Mouse (Mus musculus): ENCODE results near the gene Ccdc24.

Ccdc24 gene

DNA sequence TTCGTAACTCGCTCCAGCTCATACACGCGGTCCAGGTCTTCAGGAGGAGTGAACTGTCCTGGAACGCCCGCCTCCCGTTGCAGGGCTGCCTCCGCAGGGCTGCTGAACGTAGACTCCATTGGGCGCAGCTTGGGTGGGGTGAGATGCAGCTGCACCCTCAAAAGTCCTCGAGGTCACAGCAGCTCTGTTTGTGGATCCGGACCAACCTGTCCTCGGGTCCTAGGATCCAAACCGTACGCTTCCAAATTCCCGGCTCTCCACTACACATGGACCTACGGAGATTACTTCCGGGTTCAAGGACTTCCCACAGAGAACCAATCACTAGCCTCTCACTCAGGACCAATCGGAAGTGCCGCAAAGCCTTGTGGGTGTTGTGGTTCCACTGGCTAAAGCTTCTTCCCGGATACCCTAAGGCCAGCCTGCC, 19.4 kb upstream of the Ccdc24 start, which contains the start of gene Dph2:
Gene Dph2, minus strand, starts transcription at position 295 of the 424 bp plus-strand sequence.
- DNase-seq (ENCODE audit: low spot score in 2 of 2): peak; percentile 56 to 73

DNA sequence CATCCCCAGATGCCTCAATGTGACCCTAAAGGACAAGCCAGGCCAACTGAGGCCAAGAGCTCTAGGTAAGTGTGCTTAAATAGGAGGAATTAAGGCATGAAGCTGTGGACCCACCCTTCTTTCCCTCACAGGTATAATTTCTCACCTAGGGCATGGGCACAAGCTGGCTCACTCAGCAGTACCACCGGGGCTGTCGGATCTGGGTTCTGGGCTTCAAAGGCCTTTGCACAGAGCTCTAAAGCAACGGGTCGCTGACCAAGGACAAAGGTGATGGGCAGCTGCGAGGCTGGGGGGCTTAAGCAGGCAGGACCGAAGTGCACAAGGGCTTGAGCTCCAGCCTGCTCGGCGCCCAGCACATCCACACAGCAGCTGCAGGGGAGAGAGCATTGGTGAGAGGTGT, 18.4 kb upstream of the Ccdc24 start:
- no peak for DNase-seq (ENCODE audit: low spot score in 2 of 2)

DNA sequence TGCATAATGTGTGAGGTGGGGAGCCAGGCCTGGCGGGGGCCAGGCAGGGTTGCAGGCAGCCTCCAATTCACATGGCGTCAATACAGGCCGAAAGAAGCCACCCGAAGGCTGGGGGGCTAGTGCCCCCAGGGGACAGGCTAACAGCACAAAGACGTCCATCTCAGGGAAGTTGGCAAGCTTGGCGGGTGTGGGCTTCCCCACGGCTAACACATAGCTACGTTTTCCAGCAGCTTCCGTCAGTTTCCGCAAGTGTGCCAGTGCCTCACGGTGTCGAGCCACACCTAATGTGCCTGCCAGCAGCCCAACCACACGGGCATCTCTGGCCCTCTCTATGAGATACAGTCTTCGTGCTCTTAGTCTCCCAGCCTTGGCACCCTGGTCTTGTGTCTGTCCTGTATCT, 17.7 kb upstream of the Ccdc24 start:
- no peak for DNase-seq (ENCODE audit: low spot score in 2 of 2)

DNA sequence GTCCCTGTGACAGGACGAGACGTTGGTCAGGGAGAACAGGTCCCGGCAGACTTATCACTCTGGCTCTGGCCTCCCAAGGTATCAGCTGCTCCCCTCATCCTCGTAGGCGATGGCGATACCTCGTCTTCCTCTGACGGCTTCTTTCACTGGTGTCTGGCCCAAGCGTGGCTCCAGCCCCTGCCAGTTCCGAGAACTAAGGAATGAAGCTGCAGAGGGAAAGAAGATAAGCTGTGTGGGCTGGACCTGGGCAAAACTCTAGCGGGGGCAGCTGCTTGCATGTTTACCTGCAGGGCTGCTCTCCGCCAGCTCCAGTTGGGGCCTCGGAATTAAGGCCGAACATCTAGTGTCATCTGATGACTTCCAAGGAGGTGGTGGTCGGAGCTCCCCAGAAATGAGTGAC, 17.1 kb upstream of the Ccdc24 start:
- no peak for DNase-seq (ENCODE audit: low spot score in 2 of 2)

DNA sequence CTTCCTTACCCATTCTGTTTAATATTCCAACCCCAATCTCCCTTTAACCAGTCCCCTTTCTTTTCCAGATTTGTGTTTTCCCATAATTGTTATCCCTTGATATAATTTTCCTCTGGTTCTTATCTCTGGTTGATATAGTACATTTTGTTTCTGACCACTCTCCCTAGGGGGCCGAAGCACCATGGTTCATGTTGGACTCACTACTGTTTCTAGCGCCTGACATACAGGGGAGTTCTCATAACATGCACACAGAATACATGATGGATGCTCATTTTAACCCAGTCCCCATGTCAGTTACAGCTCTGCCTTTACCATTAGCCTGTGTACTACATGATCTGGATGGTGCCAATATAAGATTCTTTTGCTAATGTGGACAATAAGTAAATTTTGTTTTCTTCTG, 15.6 kb upstream of the Ccdc24 start:
- DNase-seq (ENCODE audit: low spot score in 2 of 2): no peak

DNA sequence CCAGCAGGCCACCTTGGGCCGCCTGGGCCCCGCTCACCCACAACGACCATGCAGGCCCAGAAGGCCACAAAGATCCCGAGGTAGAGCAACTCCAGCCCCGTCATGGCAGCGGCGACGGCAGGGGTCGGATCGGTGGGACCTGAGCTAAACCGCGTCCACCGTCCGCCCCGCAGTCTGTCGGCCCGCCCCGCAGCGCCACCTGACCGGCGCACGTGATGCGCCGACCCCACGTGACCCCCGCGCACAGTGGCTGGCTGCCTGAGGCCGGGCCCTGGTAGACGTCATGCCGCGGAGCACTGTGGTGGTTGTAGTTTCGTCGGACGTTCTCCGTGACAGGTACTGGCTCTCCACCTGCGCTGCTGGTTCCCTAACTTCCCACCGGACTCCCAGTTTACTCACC, 14.8 kb upstream of the Ccdc24 start, which contains the start of gene Atp6v0b:
Gene Atp6v0b, minus strand, starts transcription at position 201 of the 400 bp plus-strand sequence.
- DNase-seq (ENCODE audit: low spot score in 2 of 2): peak; percentile 87 to 91

DNA sequence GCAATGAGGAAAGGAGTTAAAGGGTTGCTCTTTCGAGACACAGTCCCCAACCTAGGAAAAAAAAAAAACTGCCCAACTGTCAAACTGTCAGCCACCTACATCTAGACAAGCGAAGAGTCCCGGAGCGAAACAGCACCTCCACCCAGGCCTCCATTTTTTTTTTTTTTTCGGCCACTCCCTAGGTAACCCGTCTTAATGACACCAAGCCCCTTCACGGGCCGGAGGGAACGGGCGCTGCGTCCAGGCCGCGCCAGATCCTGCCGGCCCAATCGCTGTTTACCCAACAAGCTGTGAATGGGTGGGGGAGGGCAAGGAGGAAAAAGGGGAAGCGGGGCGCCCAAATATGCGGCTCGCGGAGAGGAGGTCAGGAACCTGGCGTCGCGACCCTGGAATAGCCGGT, 14.3 kb upstream of the Ccdc24 start:
- no peak for DNase-seq (ENCODE audit: low spot score in 2 of 2)

DNA sequence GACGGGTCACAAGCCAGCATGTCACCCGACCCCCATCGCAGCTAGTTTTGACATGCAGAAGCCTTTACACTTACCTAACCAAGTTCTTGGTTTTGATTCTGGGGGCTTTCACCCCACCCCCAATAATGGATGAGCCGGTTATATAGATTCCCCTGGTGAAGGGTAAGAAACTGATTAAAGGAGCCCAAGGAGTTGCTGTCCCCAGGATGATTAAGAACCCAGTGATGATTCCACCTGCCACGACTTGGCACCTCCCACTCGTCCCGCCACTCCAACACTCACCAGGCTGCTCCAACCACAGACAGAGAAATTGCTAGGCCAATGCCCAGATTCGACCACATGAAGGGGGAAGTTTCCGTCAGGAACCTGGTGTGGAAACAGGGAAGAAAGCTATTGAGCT, 13.6 kb upstream of the Ccdc24 start:
- DNase-seq (ENCODE audit: low spot score in 2 of 2): no peak

DNA sequence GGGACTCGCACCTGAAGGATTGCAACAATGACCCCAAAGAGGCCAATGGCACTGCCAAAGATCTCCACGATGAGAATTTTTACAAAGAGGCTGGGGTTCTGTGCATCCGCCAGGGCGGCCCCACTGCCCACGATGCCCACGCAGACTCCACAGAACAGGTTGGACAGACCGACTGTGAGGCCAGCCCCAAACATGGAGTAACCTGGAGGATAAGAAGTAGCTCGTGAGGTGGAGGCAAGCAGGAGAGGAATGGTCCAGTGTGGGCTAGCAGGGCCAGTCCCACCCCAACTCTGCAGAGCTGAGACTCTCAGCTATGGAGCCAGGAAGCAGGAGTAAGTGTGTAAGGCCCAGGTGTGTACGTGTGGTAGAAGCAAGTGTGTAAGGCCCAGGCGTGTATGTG, 12.7 kb upstream of the Ccdc24 start:
- DNase-seq (ENCODE audit: low spot score in 2 of 2): no peak

DNA sequence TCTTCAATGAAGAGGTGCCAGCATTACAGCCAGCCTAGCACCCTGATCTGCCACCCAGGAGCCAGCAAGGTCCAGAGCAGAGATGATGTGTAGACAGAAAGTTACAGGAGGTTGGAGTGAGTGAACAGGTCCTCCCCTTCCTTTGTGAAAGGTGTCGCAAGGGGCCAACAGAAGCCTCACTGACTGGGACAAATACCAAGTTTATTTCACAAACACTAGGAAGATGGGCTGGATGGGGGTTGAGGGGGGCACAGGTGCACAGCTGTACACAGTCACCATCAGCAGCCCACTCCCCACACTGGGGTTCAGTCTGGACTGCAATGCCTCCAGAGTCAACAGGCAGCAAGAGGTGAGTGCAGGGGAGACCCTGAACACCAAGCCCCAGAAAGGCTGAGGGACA, 11.8 kb upstream of the Ccdc24 start:
- DNase-seq (ENCODE audit: low spot score in 2 of 2): no peak

DNA sequence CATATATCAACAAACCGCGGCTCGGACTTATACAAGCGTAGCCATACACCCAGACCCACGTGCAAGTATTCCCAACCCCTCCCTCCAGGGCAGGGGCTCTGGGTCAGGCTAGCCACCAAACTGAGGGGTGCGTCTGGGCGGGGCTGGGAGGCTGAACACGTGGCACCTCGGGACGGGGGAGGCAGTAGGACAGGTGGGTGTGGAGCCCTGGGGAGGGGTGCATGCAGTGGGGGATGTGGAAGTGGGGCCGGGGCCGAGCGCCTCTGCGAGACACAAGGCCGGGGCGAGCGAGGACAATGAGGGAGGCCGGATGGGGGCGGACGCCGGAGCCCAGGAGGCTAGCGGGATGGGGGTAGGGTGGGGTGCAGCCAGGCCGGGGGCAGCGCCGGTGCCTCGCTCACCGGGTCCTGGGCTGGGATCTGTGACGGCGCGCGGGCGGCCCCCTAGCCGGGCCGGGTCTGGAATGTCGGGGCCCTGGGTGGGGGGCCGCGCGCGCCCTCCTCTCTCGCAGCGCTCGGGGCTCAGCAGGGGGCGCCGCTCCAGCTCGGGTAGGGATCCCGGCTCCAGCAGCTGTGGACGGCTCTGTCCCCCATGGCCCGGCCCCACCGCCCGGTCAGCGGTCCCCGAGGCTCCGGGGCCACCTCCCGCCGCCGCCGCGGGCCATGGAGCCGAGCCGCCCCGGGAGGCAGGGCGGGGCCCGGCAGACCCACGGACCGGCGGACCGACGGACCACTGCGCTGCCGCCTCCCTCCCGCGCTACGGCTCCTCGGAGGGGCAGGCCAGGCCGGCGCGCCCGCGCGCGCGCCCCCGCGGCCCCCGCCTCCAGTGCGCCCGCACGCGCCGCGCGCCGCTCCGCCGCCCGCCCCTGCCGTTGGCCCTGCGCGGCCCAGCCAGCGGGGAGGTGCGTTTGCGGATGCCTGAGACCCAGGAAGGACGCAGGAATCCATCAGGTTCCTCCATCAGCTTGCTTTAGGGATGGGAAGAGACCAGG, 10.6 kb upstream of the Ccdc24 start, which contains the start of gene B4galt2:
Gene B4galt2, minus strand, starts transcription at position 787 of the 991 bp plus-strand sequence.
- peak; percentile 27 to 31 for DNase-seq (ENCODE audit: low spot score in 2 of 2)

DNA sequence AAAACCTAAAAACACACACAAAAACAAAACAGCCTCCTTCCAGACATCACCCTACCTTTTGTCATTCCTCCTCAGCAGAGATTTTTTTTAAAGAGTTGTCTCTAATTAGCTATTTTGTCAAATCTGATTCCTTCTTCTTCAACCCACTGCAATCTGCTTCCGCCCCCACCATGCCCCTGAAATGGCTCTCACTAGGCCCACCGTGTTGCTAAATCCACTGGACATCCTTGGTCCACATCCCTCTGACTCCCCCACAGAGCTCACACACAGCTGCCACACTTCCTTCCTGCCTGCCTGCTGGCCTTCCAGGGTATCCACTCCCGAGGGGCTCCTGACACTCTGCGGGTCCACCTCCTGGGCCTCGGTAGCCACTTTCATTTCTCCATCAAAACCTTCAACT, 6.3 kb upstream of the Ccdc24 start:
- DNase-seq (ENCODE audit: low spot score in 2 of 2): no peak

DNA sequence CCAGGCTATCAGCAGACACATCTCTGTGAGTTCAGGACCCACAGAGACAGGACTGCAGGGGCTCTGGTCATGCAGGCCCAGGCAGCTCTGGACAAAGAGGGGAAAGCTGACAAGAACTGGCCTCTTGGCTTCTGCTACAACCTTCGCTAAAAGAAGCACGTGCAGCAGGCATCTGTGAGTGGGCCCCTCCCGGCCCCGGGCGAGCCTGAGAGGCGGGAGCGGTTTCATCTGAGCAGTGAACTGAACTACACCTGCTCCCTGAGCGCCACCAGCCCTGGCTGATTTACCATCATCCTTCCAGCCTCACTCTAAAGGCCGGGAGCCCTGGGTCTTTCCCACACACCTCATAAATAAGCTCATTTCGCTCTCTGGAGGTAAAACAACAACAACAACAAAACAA, 5.9 kb upstream of the Ccdc24 start:
- DNase-seq (ENCODE audit: low spot score in 2 of 2): peak; percentile 62 to 66

DNA sequence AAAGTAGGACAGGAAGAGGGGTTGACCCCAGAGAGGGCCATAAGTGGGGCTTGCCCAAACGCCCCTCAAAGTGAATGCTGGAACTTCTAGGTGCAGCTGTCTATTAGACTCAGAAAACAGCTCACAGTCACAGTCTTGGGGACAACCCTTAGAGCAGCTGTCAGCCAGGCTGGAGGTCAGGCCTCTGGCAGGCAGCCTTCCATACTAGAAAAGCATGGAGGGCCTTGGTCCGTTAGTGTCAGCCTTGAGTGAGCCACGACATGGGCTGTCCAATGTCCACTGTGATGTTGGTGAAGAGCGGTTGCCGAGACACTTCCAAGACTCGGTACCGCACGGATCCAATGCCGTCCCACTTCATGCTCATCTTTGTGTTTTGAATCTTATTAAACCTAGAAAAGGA, 1.3 kb upstream of the Ccdc24 start:
- no peak for DNase-seq (ENCODE audit: low spot score in 2 of 2)

DNA sequence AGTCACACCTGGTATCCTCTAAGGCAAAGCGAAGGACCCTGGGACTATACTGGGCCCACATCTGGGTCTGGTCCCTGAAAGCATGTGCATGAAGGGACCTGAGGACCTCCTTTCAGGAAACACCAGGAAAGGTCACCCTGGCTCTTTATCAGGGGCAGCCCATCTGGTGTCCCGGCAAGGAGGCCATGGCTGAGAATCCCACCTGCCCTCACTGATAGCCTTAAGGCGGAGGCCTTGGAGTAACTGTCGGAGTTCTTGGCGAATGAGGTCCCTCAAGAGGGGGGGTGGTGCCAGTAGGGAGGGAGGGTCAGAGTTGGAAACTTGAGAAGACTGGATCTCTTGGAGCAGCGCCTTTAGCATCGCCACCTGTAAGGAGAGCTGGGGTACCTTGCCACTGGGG, 570 bp downstream of the Ccdc24 start:
- DNase-seq (ENCODE audit: low spot score in 2 of 2): no peak

DNA sequence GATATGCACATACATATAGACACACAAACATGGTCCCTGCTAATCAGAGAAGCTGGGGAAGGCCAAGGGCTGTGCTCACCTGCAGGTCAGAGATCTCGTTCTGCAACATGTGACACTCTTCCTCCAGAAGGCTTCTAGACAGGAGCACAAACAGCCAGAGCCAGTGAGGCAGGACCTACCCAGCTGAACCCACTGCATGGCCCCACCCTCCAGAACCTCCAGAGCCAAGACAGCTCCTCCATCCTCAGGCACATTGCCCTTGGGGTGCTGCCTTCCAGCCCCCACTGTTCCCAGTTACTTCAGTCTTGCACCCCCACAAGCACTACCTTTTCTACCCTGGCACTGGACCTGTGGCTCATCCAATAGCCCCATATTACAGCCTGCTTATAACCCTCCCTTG, 1.9 kb downstream of the Ccdc24 start:
- no peak for DNase-seq (ENCODE audit: low spot score in 2 of 2)

DNA sequence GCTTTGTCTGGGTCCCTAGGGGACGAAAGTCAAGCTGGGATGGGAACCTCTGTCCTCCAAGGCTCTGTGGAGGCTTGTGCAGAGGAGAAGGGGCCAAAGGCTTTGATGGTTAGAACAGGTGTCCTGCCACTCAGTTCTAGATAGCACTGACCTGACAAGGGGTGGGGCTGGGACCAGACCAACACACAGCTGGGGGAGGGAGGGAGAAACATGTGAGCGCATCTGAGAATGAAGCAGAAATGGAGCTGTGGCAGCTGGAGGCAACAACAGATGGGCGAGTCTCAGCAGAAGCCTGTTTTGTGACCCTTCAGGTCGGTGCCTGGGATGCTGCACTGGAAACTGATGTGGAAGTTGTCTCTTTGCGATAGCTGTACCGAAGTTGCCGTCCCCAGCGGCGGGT, 3.0 kb downstream of the Ccdc24 start:
- DNase-seq (ENCODE audit: low spot score in 2 of 2): no peak

DNA sequence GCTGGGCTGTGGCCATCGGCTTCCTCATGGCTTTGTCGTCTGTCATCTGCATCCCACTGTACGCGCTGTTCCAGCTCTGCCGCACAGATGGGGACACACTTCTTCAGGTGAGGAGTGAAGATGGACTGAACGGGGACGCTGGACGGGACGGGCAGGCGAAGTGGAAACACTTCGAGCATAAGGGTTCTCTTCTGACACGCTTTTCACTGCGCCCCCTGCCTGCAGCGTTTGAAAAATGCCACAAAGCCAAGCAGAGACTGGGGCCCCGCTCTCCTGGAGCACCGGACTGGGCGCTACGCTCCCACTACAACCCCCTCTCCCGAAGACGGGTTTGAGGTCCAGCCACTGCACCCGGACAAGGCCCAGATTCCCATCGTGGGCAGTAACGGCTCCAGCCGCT, 4.5 kb downstream of the Ccdc24 start:
- peak; percentile 24 to 63 for DNase-seq (ENCODE audit: low spot score in 2 of 2)

DNA sequence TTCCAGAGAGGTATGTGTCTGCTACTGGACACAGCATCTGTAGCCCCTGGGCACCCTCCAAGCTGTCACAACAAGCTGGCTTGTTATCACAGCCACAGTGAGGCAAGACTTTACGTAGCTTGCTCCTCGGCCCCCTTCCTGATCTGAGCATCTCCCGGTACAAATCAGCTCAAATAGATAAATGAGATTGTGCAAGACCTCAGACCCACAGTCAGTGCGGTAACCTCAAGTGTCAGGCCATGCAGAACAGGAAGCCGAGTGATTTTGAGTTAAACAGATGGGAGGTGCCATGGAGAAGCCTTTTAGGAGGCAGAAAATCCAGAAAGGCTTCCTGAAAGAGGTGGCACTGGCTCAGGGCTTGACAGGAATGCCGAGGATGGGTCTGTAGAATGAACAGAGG, 5.4 kb downstream of the Ccdc24 start:
- DNase-seq (ENCODE audit: low spot score in 2 of 2): no peak

DNA sequence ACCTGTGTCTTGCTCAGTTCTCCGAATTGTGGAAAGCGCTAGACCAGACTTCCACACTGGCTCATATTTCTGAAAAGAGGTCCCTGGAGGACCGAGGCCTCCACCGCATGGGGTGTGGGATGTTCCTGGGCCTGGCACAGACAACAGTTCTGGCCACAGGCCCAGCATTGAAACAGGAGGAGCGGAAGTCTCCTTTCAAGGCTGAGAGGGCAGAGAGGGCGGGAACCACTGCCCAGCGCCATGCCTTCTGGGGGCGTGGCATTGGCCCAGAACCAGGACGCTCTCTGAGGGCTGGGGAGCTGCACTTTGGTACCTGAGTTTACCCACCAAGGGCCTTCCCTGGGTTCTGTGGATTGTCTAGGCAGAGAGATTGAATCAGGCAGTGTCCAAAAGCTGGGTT, 6.3 kb downstream of the Ccdc24 start:
- no peak for DNase-seq (ENCODE audit: low spot score in 2 of 2)

DNA sequence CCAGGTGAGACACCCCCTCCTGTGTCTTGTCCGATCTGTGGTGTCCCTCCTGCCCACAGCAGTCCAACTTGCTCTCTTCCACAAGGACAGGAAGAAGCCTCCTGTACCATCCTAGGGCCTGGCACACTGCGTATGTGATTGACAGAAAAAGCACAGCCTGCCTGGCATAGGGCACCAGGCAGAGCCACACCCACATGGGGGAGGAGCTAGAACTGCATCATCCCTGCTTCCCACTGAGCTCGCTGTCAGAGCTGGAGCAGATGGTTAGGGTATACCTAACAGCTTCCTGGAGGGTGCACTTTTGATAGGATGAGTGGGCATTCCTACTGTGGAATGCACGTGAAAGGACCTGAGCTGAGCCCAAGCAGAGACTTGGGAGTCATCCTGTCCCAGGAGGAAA, 9.5 kb downstream of the Ccdc24 start:
- DNase-seq (ENCODE audit: low spot score in 2 of 2): no peak

DNA sequence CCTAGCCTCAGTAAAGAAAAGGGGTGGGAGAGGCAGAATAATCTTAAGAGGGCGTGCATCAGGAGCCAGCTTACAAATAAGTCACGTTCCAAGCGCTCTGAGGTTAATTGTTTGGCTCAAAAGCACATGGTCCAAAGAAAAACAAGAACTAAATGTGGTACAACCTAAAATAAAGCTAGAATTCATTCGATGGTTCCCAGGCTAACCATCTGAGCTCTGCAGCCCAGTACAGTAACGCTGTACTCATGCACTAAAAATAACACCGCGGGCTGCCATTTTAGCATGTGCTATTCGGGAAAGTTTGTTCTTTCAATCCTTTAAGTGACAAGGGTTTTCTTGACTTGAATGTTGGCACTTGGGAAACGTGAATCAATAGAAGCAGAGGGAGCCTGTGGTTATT, 11.8 kb downstream of the Ccdc24 start:
- DNase-seq (ENCODE audit: low spot score in 2 of 2): no peak

DNA sequence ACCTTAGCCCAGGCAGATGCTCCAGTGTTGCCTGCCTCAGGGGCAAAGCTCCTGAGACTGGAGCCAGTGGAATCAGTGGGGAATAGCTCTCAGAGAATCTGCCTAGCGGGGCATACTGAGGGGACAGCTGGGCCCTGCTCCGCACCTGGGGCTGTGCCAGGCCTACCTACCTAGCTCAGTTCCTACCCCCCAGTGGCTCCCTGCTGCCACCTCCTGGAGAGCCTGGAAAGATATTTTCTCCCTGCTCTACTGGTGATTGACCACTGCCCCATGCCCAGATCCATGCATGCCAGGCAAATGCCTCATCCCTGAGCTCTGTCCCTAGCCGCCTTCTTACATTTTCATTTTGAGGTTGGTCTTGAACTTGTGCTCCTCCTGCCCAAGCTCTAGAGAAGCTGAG, 13.6 kb downstream of the Ccdc24 start:
- DNase-seq (ENCODE audit: low spot score in 2 of 2): peak; percentile 24 to 66
